Mouse (Mus musculus) ES-E14 (cell line): ENCODE results near the gene Rrbp1. TPM values are rescaled to one million over a fixed set of nuclear protein-coding genes. Genes with fewer than 3 reads are reported as not detected.

Experiments
- DNase-seq: peaks from one replicate; pipeline ENCODE4 v3.0.0-alpha.2; 2013; ENCODE audit warnings: low read depth, low spot score
- H3K27ac ChIP-seq: 2 replicates; pipeline ENCODE4 v1.5.1; 2012; ENCODE audit warnings: low read depth, mild to moderate bottlenecking, low read length, moderate library complexity, mixed read lengths; ENCODE audit not compliant: poor library complexity, insufficient read depth, severe bottlenecking
- H3K36me3 ChIP-seq: 2 replicates; pipeline ENCODE4 v1.6.1; 2012; ENCODE audit warnings: mild to moderate bottlenecking, low read length, moderate library complexity, mixed read lengths; ENCODE audit not compliant: control insufficient read depth, poor library complexity, insufficient read depth, severe bottlenecking
- H3K4me1 ChIP-seq, 2 experiments: fragments of 150-350 bp in 1 of 2; sonication (generic) in 1 of 2; 2 replicates each; pipeline ENCODE4 v1.6.1; 2012; ENCODE audit warnings: low read length in 2 of 2, mild to moderate bottlenecking in 1 of 2, mixed read lengths in 1 of 2; ENCODE audit not compliant: control insufficient read depth in 2 of 2, insufficient read depth in 2 of 2, poor library complexity in 1 of 2
- H3K4me3 ChIP-seq, 2 experiments: fragments of 150-350 bp in 1 of 2; sonication (generic) in 1 of 2; 2 replicates each; pipeline ENCODE4 v1.5.1; 2012; ENCODE audit warnings: low read length in 2 of 2, low read depth in 1 of 2, mild to moderate bottlenecking in 1 of 2, mixed read lengths in 1 of 2; ENCODE audit not compliant: insufficient read depth in 1 of 2, poor library complexity in 1 of 2, severe bottlenecking in 1 of 2
- H3K9ac ChIP-seq: 2 replicates; pipeline ENCODE4 v1.6.1; 2012; ENCODE audit warnings: low read depth, mild to moderate bottlenecking, low read length, mixed read lengths; ENCODE audit not compliant: poor library complexity, insufficient read depth, severe bottlenecking
- H3K9me3 ChIP-seq: fragments of 150-350 bp; sonication (generic); 2 replicates; pipeline ENCODE4 v1.6.1; 2012; ENCODE audit warnings: low read depth, mild to moderate bottlenecking, low read length; ENCODE audit not compliant: control insufficient read depth, insufficient read depth
- CHD2 ChIP-seq: IDR thresholded peaks from 2 replicates; pipeline ENCODE4 v1.6.1; 2014; ENCODE audit warnings: mild to moderate bottlenecking, low read depth, low read length, inconsistent platforms
- HCFC1 ChIP-seq: IDR thresholded peaks from 2 replicates; pipeline ENCODE4 v1.6.1; 2012; ENCODE audit warnings: low read length, inconsistent platforms, borderline replicate concordance; ENCODE audit not compliant: insufficient read depth
- MAFK ChIP-seq: IDR thresholded peaks from 2 replicates; pipeline ENCODE4 v1.6.1; 2014; ENCODE audit warnings: mild to moderate bottlenecking, low read depth, low read length, inconsistent platforms; ENCODE audit not compliant: insufficient read depth
- ZC3H11A ChIP-seq: IDR thresholded peaks from 2 replicates; pipeline ENCODE4 v1.6.1; 2012; ENCODE audit warnings: low read depth, mild to moderate bottlenecking, inconsistent platforms, low read length, borderline replicate concordance
- ZNF384 ChIP-seq: IDR thresholded peaks from 2 replicates; pipeline ENCODE4 v1.6.1; 2012; ENCODE audit warnings: low read depth, low read length, inconsistent platforms
- in situ Hi-C, 2 experiments: fragments of 600-800 bp; cut with MboI; formaldehyde crosslinking; loops; one replicate each; pipeline ENCODE4 v1.15.1; 2025; ENCODE audit warnings: low sequenced_read_pairs in 2 of 2, inconsistent platforms in 1 of 2; ENCODE audit not compliant: unreplicated experiment in 2 of 2
- total RNA-seq: library from RNA; depleted of rRNA; stranded (reverse); fragments of 300-350 nt; gene quantifications from 2 replicates; pipeline ENCODE4 v1.2.3, GENCODE M21; 2012

The Rrbp1 gene
- total RNA-seq, 1 experiment: 251 TPM

DNA sequence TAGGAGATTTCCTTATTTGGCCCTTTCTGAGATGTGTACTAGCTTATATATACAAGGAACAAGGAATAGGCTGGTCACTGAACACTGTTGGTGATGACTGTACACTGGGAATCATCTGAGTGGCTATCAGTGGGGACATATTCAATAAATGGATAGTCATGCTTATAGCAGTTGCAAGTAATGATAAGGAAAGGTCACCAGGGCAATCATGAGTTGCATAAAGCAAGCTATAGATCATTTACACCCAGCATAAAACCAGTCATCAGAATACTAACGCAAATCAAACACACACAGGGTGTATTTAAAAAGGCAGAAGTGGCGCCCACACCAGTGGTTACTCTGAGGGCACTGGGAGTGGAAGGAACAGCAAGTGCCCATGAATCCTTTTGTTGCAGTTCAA, 98.9 kb downstream of the Rrbp1 start:
- Histone ChIP-seq H3K4me1 (peaks cover 2 to 4% of the 10 kb centered on the region in 2 experiments; a peak in 3 of 4 replicates), H3K4me3 (no peak overlapping the region), H3K27ac (no peak overlapping the region), H3K36me3 (no peaks in the 10 kb centered on the region), H3K9ac (no peak overlapping the region), H3K9me3 (no peaks in the 10 kb centered on the region)
- TF ChIP-seq ZC3H11A (no peak), MAFK (no peak), CHD2 (no peak), HCFC1 (no peak), ZNF384 (no peak)
- in situ Hi-C loops: no loop called here
- DNase-seq: no peak

GRCm38 (mm10) chr2:143909230-143909629, 101.8 kb downstream of the Rrbp1 start:
- peaks cover 2 to 4% of the 10 kb centered on the region in 2 experiments; a peak in 3 of 4 replicates for H3K4me1 ChIP-seq
- TF ChIP-seq MAFK: no peak
- no peak for TF ChIP-seq ZC3H11A
- TF ChIP-seq ZNF384: no peak
- no peak for TF ChIP-seq HCFC1
- no peak for TF ChIP-seq CHD2
- H3K27ac ChIP-seq: peak overlapping the region; percentile 20
- H3K9me3 ChIP-seq: no peaks in the 10 kb centered on the region
- no peak for DNase-seq
- H3K9ac ChIP-seq: no peak overlapping the region
- in situ Hi-C loops: no loop called here
- H3K4me3 ChIP-seq: no peak overlapping the region
- no peaks in the 10 kb centered on the region for H3K36me3 ChIP-seq

DNA sequence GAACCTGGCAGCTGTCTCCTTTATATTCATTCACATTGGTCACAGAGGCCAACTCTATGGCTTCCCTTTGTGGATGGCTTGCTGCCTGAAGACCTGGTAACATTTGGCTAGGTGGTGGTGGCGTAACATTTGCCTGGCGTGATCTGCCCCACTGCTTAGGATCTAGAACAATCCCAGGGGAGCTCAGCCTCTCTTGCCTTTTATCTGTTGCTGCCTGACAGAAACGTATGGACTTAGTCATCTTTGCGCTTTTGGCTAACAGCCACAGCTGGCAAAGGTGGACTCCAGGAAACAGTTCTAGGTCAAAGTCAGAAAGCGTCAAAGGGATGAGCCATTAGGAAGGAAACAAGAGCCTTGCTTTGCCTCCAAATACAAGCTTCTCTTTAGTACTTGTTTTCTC, 106.2 kb downstream of the Rrbp1 start:
- DNase-seq: no peak
- Histone ChIP-seq H3K9me3 (no peaks in the 10 kb centered on the region), H3K27ac (no peak overlapping the region), H3K4me1 (peaks cover 0 to 2% of the 10 kb centered on the region in 2 experiments; a peak in 1 of 4 replicates), H3K36me3 (no peaks in the 10 kb centered on the region), H3K9ac (no peak overlapping the region), H3K4me3 (no peak overlapping the region)
- in situ Hi-C loops: no loop called here
- no peak for TF ChIP-seq HCFC1
- TF ChIP-seq CHD2: no peak
- TF ChIP-seq MAFK: no peak
- TF ChIP-seq ZC3H11A: no peak
- TF ChIP-seq ZNF384: no peak

- Histone ChIP-seq H3K4me3 (no peak overlapping the region), H3K9ac (no peak overlapping the region), H3K9me3 (no peaks in the 10 kb centered on the region), H3K27ac (no peak overlapping the region), H3K36me3 (no peaks in the 10 kb centered on the region), H3K4me1 (peaks cover 0 to 2% of the 10 kb centered on the region in 2 experiments; a peak in 1 of 4 replicates)
- in situ Hi-C loops: no loop called here
- TF ChIP-seq ZC3H11A: no peak
- no peak for TF ChIP-seq MAFK
- no peak for DNase-seq
These were observed 107.6 kb downstream of the Rrbp1 start for GRCm38 (mm10) chr2:143903376-143904045.

DNA sequence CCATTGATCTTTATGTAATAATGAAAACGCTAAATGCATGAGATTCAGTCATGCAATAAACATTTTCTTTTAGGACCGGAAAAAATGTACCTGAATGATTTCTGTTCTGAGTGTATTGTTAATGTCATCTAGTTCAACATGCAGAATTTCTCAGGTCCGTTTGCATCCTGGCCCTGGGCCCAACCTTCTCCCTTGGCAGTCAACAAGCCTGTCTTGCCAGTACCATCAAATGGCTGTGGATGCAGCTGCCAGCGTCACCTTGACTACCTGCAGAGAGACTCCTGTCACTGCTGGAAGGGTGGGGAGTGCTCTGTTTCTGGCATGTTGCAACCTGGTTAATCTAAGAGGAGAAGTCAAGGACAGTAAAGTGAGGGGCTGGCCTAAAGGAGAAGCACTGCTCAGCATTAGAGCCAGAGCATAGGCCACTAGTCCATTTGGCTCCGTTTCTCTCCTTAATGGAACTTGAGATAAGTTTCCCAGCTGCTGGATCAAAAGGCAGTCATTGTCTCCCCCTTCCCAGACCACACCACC, 110.2 kb downstream of the Rrbp1 start:
- Histone ChIP-seq H3K4me1 (peaks cover 0 to 2% of the 10 kb centered on the region in 2 experiments; a peak in 1 of 4 replicates), H3K27ac (no peak overlapping the region), H3K4me3 (no peak overlapping the region), H3K9me3 (no peaks in the 10 kb centered on the region), H3K36me3 (no peaks in the 10 kb centered on the region), H3K9ac (no peak overlapping the region)
- no peak for TF ChIP-seq MAFK
- no peak for TF ChIP-seq CHD2
- no peak for TF ChIP-seq ZC3H11A
- no peak for TF ChIP-seq ZNF384
- TF ChIP-seq HCFC1: no peak
- DNase-seq: no peak
- in situ Hi-C loops: no loop called here
